Mouse (Mus musculus) adrenal gland, postnatal 10 days (tissue): ENCODE results near the gene Fxr2. TPM values are rescaled to one million over a fixed set of nuclear protein-coding genes. Genes with fewer than 3 reads are reported as not detected.
"Not testable (repeated sequence)": the region's sequence is repeated elsewhere in the genome, so short reads cannot be mapped to it uniquely, and the experiment has no call there.

Experiments used
- DNase-seq: peaks from one replicate; pipeline ENCODE4 v3.0.0; 2021; ENCODE audit warnings: mixed read lengths
- total RNA-seq, 2 experiments: library from RNA; stranded (reverse); gene quantifications; 2 replicates each; pipeline ENCODE4 v1.2.3; 2021

Fxr2 gene
- total RNA-seq, 2 experiments from 2014 or later: 61.9 to 80.2 TPM

- no peak for DNase-seq
Observed at GRCm38 (mm10) chr11:69609416-69609815, 23.4 kb upstream of the Fxr2 start.

- DNase-seq: no peak
Observed at GRCm38 (mm10) chr11:69610899-69611298, 21.9 kb upstream of the Fxr2 start.

- DNase-seq: peak; percentile 93
Observed at GRCm38 (mm10) chr11:69613553-69614256, 19.1 kb upstream of the Fxr2 start.

- not testable (repeated sequence) for DNase-seq
Observed at GRCm38 (mm10) chr11:69614257-69614588, 18.6 kb upstream of the Fxr2 start.

- no peak for DNase-seq
Observed at GRCm38 (mm10) chr11:69616781-69617180, 16.0 kb upstream of the Fxr2 start.

- DNase-seq: no peak
Observed at GRCm38 (mm10) chr11:69617805-69618204, 15.0 kb upstream of the Fxr2 start, which contains the start of gene Shbg. Gene Shbg (minus strand): TSS chr11:69617905.

GRCm38 (mm10) chr11:69620394-69621081 is 12.3 kb upstream of the Fxr2 start:
- DNase-seq: no peak

GRCm38 (mm10) chr11:69621571-69622268 is 11.1 kb upstream of the Fxr2 start, which contains the start of gene Sat2:
Gene Sat2 (plus strand): TSS chr11:69622024.
- peak; percentile 74 for DNase-seq

GRCm38 (mm10) chr11:69622406-69622805 is 10.4 kb upstream of the Fxr2 start:
- no peak for DNase-seq

- no peak for DNase-seq
Observed at GRCm38 (mm10) chr11:69623006-69623405, 9.8 kb upstream of the Fxr2 start.

GRCm38 (mm10) chr11:69624339-69624738 is 8.5 kb upstream of the Fxr2 start:
- not testable (repeated sequence) for DNase-seq

- peak; percentile 86 for DNase-seq
Observed at GRCm38 (mm10) chr11:69628286-69628685, 4.5 kb upstream of the Fxr2 start.

- DNase-seq: no peak
Observed at GRCm38 (mm10) chr11:69629802-69630201, 3.0 kb upstream of the Fxr2 start.

GRCm38 (mm10) chr11:69633128-69633866 is 507 bp downstream of the Fxr2 start:
- DNase-seq: no peak

GRCm38 (mm10) chr11:69635471-69635870 is 2.7 kb downstream of the Fxr2 start:
- no peak for DNase-seq

- DNase-seq: no peak
Observed at GRCm38 (mm10) chr11:69645860-69646259, 13.1 kb downstream of the Fxr2 start.

- DNase-seq: no peak
Observed at GRCm38 (mm10) chr11:69653399-69653798, 20.6 kb downstream of the Fxr2 start.

- no peak for DNase-seq
Observed at GRCm38 (mm10) chr11:69654760-69655159, 22.0 kb downstream of the Fxr2 start.

GRCm38 (mm10) chr11:69655264-69656064 is 22.7 kb downstream of the Fxr2 start, which contains the start of gene Sox15:
Gene Sox15 (plus strand): TSS chr11:69655314.
- DNase-seq: peak; percentile 78

- DNase-seq: no peak
Observed at GRCm38 (mm10) chr11:69656065-69656455, 23.3 kb downstream of the Fxr2 start.
